Mouse (Mus musculus) adrenal gland, postnatal 14 days (tissue): ENCODE measurements around the gene Dcpp3. TPM values are rescaled to one million over a fixed set of nuclear protein-coding genes. Genes with fewer than 3 reads are reported as not detected.

Experiments used
- total RNA-seq: library from RNA; stranded (reverse); gene quantifications from 2 replicates; pipeline ENCODE4 v1.2.3, GENCODE M21; 2021

Gene Dcpp3
- total RNA-seq, 1 experiment from 2014 or later: not detected

Other genes starting within 250 kb of the Dcpp3 start
- 158 and 163 TPM in 2 replicates for gene Hcfc1r1, start 243.9 kb upstream of the Dcpp3 start, total RNA-seq
- 25.2 and 26.3 TPM in 2 replicates for gene Thoc6, start 243.6 kb upstream of the Dcpp3 start, total RNA-seq
- 85.2 and 119 TPM in 2 replicates for gene Tnfrsf12a, start 240.0 kb upstream of the Dcpp3 start, total RNA-seq
- 0.30 TPM in 1 of 2 replicates, not detected in the other for gene Cldn6, start 238.2 kb upstream of the Dcpp3 start, total RNA-seq
- gene Cldn9, start 233.4 kb upstream of the Dcpp3 start, total RNA-seq: not detected in 2 replicates
- gene 1520401A03Rik, start 194.7 kb upstream of the Dcpp3 start, total RNA-seq: 1.9 and 3.8 TPM in 2 replicates
- 9.7 and 11.3 TPM in 2 replicates for gene Pkmyt1, start 191.1 kb upstream of the Dcpp3 start, total RNA-seq
- gene Paqr4, start 176.6 kb upstream of the Dcpp3 start, total RNA-seq: 11.3 and 14.3 TPM in 2 replicates
- not detected in 2 replicates for gene Kremen2, start 171.6 kb upstream of the Dcpp3 start, total RNA-seq
- gene Flywch1, start 145.9 kb upstream of the Dcpp3 start, total RNA-seq: 44.4 and 46.4 TPM in 2 replicates
- 6.5 and 9.8 TPM in 2 replicates for gene Flywch2, start 131.4 kb upstream of the Dcpp3 start, total RNA-seq
- gene Srrm2, start 126.9 kb upstream of the Dcpp3 start, total RNA-seq: 515 and 599 TPM in 2 replicates
- gene Elob, start 88.3 kb upstream of the Dcpp3 start, total RNA-seq: 376 and 380 TPM in 2 replicates
- gene Prss33, start 81.4 kb upstream of the Dcpp3 start, total RNA-seq: not detected in 2 replicates
- not detected in 2 replicates for gene Prss32, start 73.6 kb upstream of the Dcpp3 start, total RNA-seq
- gene Prss41, start 73.3 kb upstream of the Dcpp3 start, total RNA-seq: 0.56 TPM in 1 of 2 replicates, not detected in the other
- gene Prss21, start 49.4 kb upstream of the Dcpp3 start, total RNA-seq: not detected in 2 replicates
- gene Dcpp1, start 36.6 kb upstream of the Dcpp3 start, total RNA-seq: not detected in 2 replicates
- not detected in 2 replicates for gene Dcpp2, start 36.6 kb upstream of the Dcpp3 start, total RNA-seq
- gene Sbp, start 24.2 kb downstream of the Dcpp3 start, total RNA-seq: not detected in 2 replicates
- not detected in 2 replicates for gene Sbpl, start 37.8 kb downstream of the Dcpp3 start, total RNA-seq
- 0.34 and 0.37 TPM in 2 replicates for gene Prss30, start 63.1 kb downstream of the Dcpp3 start, total RNA-seq
- gene Prss22, start 80.6 kb downstream of the Dcpp3 start, total RNA-seq: not detected in 2 replicates
- gene Prss27, start 120.7 kb downstream of the Dcpp3 start, total RNA-seq: 0.41 and 1.6 TPM in 2 replicates
- 19.1 and 21.9 TPM in 2 replicates for gene Kctd5, start 156.0 kb downstream of the Dcpp3 start, total RNA-seq
- gene Pdpk1, start 233.5 kb downstream of the Dcpp3 start, total RNA-seq: 49.1 and 53.7 TPM in 2 replicates
- 35.8 and 37.2 TPM in 2 replicates for gene Amdhd2, start 246.3 kb downstream of the Dcpp3 start, total RNA-seq